Mouse (Mus musculus): ENCODE measurements around the gene Barhl1.
A peak's percentile ranks its signal among the peaks of the same experiment; 100 is the strongest.

Gene Barhl1

DNA sequence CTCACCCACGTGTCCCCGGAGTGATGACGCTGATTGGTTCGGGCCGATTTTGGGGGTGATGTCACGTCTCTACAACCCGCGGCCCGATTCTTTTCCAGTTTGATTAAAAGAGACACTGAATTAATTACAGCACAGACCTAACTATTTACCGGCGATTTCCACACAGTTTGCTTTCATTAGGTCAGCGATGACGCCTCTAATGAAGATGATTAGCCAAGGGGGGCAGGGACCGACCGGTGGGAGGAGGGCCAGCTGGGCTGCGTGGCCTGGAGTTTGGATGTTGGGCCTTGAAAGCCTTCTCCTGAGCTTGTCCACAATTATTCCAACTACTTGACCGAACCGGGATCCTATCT is at the start of gene Barhl1:
Gene Barhl1, minus strand, starts transcription at position 156 of the 353 bp plus-strand sequence.
- DNase-seq (ENCODE audit: low spot score): no peak

DNA sequence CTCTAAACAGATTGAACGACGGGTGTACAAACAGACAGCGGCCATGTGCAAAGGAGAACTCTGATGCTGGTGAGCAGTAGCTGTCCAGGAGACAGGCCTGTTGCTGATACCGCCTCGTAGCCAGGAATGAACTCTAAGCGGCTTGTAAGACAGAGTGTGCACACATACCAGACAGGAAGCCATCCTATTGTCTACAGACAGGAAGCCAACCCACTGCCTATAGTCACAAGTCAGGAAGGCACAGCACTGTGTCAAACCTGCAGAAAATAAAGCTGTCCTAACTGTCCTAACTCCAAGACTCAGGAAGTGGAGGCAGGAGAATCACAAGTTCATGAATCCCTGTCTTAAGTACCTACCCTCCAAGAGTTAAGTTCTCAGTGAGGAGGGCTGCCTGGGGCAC is 47.1 kb upstream of the Barhl1 start:
- DNase-seq (ENCODE audit: low spot score): no peak

DNA sequence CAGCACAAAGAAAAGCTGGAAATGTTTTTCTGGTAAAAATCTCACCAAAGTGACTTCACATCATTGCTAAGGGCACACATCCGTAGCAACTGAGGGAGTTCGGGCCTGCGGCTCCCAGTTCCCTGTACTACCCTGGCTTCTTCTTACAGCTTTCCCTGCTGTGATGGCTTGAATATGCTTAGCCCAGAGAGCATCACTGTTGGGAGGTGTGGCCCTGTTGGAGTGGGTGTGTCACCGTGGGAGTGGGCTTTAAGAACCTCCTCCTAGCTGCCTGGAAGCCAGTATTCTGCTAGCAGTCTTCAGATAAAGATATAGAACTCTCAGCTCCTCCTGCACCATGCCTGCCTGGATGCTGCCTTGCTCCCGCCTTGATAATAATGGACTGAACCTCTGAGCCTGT is 45.2 kb upstream of the Barhl1 start:
- DNase-seq (ENCODE audit: low spot score): no peak

DNA sequence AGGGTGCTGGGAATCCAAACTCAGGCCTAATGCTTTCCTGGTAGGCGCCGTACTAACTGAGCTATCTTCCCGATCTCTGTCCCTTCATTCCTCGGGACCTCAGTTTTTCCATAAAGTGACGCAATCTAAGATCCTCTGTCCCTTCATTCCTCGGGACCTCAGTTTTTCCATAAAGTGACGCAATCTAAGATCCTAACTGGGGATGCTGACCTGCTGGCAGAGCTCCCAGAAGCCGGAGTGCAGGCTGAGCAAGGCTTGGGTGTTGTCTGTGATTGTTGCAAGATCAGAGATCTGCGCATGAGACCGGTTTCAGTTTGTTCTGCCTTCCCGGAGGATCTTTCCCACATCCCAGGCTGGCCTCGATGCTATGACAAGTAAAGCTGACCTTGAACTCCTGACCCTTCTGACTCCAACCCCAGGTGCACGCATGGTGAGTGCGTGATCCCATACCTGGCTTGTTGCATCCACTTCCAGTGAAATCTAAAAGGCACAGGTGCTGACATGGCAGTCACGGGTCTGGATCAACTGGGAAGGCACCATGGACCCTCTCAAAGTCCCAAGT is 44.6 kb upstream of the Barhl1 start:
- no peak for DNase-seq (ENCODE audit: low spot score)

DNA sequence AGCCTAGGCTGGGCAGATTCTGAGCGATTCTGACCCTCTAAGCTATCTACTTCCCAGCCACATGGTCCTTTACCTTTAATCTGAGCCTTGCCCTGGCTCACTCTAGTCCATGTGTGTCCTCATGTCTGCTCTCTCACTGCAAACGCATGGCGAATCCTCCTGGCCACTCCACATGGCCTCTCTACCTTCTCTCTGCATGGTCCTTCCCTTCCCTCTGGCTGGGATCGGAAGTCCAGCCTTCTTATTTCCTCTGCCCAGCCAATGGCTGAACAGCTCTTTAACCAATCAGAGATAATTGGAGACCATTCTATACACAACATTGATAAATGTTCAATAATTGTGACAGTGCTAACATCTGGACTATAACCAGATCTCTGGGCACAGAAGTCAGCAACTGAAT is 40.4 kb upstream of the Barhl1 start:
- DNase-seq (ENCODE audit: low spot score): no peak

DNA sequence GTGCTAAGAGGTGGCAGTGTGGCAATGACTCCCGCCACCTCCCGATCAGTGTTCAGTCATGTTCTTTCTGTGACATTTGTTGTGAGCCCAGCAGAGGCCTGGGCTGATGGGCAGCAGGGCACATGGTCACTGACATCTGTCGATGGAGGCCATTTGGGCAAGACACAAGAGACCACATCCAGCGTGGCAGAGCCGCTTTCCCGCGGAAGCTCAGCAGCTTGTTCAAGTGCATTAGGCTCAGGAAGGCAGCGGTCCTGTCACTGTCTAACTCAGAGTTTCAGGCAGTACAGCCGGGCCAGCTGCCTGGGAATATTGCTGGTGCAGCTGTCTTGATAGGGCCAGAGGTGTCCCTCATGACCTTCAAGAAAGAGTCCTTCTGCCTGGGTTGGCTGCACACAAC is 38.1 kb upstream of the Barhl1 start:
- no peak for DNase-seq (ENCODE audit: low spot score)

DNA sequence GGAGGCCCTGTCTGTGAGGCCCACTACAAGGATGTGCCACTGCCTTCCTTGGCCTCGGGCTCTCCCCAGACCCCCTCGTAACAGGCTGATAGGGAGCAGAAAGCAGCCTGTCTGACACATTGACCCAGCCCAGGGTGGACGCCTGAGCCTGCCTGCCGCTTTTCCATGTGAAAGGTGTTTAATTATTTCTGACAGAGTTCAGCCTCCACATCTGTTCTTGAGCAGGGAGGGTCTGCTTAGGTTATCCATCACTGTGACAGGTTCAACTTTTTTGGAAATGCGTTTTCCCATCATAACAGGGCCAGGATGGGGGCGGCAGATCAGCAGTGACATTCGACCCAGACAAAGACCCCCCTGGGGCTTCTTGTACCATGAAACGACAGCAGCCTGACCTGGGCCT is 36.5 kb upstream of the Barhl1 start:
- no peak for DNase-seq (ENCODE audit: low spot score)

DNA sequence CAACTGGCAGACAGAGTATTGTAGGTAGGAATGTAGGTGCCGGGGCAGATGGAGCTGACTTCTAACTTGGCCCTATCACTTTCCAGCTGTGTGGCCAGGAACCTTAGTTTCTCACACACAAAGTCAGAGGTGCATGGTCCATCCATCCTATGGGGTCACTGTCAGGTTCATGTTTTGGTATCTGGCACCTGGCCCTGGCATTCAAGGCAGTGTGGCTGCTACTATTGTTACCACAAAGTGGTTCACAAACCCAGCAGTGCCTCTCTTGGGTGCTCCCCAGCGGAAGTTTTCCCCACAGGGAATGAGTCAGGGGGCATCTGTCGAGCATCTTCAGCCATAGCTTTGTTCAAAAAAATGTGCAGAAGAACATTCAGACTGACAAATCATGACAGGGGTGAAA is 29.8 kb upstream of the Barhl1 start:
- no peak for DNase-seq (ENCODE audit: low spot score)

DNA sequence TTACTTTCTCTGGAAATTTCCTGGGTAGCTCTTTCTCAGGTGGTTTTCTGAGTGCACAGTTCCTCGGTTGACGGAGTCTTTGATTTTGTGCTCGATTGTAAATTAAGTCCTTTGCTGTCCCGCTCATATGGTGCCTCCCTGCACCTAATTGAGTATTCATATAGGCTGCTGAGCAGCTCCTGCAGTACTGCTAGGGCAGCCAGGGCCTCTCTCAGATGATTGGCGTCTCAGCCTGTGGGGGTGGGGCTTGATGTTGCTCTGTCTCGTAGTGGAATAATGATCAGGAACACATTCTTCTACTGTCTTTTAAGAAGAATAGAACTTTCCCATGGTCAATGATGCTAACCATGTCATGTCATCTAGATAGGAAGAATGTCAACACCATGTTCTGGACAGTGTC is 28.9 kb upstream of the Barhl1 start:
- no peak for DNase-seq (ENCODE audit: low spot score)

DNA sequence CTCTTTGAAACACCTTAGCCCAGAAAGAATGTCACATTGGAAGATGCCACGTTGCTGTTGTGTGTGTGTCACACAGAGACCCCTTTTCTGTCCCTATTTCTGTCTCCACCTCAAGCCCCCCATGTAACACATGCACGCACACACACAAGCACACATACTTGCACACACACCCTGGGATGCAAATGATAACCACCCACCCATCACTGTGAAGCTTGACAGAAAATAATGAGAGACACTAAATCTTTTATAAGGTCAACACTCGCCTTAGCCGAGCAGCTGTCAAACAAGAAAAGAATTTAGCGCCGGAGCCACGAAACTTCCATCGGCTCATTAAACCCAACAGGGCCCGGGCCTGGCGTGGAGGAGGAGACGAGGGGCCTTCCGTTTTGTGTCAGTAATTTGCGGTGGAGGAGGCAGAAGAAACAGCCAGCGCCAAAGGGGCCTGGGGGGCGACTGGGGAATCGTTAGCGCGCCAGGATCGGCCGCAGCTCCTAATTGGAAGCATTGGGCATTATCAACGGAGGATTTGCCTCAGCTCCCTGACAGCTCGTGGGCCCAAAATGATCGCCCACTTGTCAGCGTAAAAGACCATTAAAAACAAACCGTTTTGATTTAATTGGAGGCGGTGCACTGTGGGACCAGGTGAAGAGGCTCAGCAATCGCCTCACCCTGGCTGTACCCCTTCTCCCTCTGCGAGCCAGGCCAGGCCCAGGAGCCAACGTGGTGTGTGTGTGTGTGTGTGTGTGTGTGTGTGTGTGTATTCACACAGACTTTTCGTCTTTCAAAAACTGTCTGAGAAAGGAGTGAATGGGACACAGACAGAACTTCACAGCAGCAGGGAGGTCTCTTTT is 27.4 kb upstream of the Barhl1 start:
- no peak for DNase-seq (ENCODE audit: low spot score)

DNA sequence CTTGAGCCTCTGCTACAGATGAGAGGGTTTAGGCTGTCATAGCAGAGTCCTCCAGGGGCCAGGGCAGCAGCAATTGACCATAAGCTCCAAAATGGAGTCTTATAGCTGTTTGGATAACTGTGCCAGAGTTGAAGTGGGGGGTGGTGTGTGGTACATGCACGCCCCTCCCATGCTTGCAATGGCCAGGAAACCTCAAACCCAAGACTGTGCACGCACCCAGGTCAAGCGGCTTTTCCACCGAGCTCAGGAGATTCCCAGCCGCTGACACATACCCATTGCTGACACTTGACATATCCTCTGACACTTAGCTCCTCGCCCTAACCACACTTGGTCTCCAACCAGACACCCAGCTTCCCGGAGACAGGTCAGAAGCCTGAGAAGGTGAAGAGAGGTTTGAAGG is 22.5 kb upstream of the Barhl1 start:
- no peak for DNase-seq (ENCODE audit: low spot score)

DNA sequence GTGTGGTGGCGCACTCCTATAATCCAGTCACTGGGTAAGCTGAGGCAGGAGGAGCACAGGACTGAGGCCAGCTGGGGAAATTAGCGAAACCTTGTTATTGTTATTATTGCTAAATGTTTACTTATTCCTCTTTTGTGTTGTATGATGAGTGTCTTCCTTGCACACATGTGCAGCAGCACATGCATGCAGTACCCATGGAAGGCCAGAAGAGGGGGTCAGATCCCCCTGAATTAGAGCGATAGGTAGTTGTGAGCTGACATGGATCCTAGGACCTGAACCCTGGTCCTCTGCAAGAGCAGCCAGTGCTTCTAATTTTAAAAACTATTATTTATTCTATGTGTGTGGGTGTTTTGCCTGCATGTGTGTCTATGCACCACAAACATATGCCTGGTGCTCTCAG is 14.1 kb upstream of the Barhl1 start:
- DNase-seq (ENCODE audit: low spot score): no peak

DNA sequence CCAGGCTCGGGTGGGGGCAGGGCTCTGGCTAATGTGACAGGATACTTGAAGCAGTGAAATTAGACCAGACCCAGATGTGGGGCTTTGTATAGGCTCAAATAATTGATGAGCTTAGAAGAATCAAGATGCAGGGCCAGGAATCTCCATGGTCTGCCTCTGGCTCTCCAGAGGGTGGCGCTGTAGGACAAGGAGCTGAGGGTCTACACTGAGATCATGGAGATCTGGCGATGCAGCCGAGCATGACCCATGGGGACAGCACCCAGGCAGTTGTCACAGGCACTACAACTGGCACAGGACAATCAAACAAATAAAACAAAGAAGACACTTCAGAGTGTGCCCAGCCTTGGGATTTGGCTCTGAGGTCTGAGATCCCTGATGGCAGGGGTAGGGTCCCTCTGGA is 7.4 kb upstream of the Barhl1 start:
- DNase-seq (ENCODE audit: low spot score): peak; percentile 45

DNA sequence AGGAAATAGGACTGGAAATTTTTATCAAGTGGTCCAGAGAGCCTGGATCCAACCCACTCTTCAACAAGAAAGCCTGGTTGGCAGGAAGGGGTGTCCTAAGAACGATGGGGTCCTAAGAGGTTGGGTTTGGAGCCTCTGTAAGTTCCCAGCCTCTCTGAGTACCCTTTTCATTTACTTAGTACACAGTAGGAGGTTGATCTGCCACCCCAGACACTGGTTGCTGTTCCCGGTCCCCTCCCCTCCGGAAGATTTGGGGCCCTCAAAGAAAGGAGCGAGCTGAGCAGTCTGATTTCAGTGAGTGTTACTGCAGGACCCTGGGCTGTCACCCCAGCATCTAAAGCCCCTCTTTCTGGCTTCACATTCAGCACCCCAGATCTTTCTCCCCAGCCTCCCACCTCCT is 2.5 kb upstream of the Barhl1 start:
- no peak for DNase-seq (ENCODE audit: low spot score)

DNA sequence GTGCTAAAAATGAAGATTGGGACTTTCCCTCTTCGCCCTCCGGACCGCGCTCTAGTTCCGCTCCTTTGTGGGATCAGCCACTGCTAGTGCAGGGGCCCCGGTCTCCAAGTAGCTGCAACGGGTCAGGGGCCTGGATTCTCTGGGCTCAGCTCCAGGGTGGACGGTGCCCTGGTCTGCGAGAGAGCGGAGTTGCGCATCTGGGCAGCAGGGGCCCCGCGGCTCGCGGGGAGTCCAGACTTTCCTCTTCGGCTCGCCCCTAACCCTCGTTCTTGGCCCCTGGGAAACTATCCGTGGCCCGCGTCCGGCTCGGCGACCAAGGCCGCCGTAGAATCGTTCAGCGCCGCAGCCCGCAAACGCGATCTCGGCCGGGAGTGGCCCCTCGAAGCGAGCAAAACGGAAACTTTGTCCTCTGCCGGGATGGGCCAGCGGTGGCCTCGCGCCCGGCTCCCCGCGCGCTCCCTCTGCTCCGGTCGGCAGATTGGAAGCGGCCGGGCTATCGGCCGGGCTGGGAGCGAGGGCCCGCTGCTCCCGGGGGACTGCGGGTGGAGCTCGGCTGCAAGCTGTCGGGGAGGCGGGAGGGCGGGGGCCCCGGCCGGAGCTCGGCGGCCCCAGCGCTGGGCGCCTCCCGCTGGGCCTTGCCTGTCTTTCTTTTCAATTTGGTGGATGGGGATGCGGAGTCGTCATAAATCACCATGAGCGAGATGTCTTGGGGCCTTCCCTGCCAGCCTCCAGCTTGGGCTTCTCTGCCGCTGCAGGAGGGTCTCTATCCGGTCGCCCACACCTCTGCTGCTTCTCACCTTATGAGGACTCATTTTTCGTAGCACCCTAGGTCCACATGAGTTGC is 1.3 kb upstream of the Barhl1 start:
- no peak for DNase-seq (ENCODE audit: low spot score)

DNA sequence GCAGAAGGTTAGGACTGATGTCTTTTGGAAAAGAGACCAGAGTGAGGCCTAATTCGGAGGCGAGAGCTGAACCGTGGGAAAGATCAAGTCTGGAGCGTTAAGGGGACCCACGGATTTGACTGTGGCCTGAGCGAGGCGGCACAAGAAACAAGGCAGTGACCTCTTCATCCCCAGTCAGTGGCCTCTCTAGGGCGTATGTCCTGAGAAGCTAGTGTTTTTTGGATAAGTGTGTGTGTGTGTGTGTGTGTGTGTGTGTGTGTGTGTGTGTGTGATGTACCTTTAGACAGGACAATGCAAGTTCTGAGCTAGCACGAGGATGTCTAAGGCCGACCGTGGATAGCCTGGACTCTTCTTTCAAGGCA is 669 bp upstream of the Barhl1 start:
- DNase-seq (ENCODE audit: low spot score): no peak

DNA sequence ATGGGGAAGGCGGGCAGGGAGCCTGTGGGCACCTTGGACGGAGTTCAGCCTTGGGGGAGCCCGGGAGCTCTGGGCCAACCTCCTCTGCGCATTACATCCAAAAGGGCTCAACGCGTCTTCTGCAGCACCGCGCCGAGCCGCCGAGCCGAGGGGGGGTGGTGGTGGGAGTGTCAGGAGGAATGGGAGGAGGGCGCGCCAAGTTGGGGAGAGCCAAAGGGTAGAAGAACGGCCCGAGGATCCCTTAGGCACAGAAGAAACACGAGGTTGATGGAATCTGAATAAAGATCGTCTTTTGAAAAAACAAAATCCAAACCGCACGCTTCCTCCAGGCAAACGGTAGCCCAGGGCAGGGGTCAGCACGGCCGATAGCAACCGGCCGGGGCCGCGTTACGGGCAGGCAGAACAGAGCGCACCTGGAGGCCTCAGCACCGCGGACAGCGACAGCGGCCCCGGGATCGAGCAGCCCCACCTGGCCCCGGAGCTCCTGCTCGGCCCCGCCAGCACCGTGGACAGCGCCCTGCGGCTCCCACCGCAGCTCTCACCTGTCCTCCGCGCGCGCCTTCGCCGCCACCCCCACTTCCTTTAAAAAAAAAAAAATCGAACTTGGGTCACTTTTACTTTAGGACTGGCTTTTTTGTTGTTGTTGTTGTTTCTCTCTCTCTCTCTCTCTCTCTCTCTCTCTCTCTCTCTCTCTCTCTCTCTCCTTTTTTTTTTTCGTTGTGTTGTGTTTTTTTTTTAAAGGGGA is 528 bp downstream of the Barhl1 start:
- DNase-seq (ENCODE audit: low spot score): no peak

DNA sequence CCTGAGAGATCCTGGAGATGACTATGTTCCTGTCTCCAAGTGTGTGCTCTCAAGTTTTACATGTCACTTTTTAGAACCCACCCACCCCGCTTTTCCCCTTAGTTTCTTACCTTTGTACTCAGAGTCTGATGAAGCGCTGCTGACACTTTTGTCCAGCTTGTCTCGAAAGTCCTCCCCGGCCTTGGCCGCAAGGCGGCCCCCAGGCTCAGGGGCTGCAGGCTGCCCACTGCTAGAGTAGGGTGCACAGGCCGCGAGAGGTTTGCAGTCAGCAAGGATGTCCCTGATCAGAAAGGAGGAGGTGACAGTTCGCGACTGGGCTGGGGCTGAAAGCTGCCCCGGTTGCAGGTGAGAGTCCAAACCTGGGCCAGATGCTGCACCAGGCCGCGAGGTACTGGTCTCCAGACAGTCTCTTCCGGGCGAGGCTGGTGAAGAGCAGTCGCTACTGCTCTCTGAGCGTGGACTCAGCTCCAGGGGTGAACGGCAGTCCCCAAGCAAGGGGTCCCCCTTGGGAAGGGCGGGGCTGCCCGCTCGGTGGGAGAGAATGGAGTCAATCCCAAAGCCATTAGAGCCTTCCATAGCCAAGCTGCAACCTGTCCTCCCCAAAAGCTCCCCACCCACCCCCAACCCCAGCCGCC is 1.2 kb downstream of the Barhl1 start:
- DNase-seq (ENCODE audit: low spot score): no peak

DNA sequence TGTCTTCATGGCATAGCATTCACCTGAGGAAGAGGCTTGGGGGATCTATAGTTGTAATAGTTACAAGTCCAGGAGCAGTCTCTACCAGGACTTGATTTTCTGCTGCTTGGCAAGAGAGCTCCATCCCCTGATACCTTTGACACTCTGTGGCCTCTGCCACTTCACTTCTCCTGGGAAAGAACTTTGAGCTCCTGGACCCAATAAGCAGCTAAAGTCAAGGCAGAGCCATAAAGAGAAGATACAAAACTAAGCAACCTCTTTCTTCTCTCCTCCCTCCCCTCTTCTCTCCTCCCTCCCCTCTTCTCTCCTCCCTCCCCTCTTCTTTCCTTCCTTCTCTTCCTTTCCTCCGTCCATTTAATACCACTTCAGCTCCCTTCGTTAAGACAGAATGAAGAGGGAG is 2.3 kb downstream of the Barhl1 start:
- DNase-seq (ENCODE audit: low spot score): no peak

DNA sequence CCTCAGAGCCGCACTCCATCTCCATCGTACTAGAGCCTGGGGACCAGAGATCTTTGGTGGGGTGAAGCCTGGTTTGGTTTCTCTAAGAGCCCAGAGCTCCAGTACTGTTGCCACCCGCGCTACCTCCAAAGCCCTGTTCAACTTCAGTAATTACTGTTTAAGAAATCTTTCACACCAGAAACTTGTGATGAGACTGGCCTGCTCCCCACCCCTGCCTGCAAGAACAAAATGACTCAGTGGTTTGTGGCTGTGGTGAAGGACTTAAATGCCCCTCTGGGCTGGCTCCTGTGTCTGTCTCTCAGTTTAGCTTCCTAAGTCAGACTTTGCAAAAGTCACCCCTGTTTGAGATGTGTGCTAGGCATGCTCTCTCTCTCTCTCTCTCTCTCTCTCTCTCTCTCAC is 3.5 kb downstream of the Barhl1 start:
- DNase-seq (ENCODE audit: low spot score): no peak

DNA sequence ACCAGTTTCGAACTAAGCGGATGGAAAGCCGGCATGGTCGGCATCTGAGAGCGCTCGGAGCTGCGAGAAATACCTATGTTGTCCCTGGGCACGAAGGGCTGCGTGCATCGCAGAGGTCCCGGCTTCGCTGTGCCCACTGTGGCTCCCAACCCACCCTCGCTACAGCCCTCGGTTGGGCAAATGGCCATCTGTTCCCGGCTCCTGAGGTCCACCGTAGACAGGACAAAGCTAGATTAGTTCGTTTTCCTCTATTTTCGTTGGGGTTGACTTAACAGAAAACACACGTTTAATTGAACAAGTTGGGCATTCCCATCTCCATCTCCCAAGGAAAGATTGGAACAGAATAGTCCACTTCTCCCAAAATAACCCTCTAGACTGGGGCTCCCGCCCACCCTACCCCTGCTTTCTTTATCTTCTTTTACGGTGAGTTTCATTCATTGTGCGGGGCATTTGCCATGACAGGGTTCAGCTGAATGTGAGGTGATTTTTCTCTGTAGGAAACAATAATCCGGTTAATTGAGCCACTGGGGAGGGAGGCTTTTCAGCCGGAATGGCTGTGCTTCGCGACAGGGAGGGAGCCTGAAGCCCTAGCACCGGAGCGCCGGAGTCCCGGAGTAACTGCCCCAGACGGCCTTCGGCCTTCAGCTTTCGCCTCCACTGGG is 4.3 kb downstream of the Barhl1 start:
- DNase-seq (ENCODE audit: low spot score): no peak

Data from left cerebral cortex, adult 11 months (tissue).